Mouse (Mus musculus) ovary, adult 2 months (tissue): ENCODE measurements around the gene Olfr709-ps1. TPM values are rescaled to one million over a fixed set of nuclear protein-coding genes. Genes with fewer than 3 reads are reported as not detected.

Source experiments
- polyA plus RNA-seq: library from polyadenylated mRNA; depleted of rRNA; stranded (reverse); fragments of >200 nt; gene quantifications from 2 replicates; pipeline ENCODE4 v1.2.3, GENCODE M21; 2012; rRNA removed

Gene Olfr709-ps1
- not detected in 2 replicates for polyA plus RNA-seq

GRCm38 (mm10) chr7:106932119-106932518 lies at the start of gene Olfr709-ps1:
TSS of gene Olfr709-ps1 (minus strand) at chr7:106932219.

DNA sequence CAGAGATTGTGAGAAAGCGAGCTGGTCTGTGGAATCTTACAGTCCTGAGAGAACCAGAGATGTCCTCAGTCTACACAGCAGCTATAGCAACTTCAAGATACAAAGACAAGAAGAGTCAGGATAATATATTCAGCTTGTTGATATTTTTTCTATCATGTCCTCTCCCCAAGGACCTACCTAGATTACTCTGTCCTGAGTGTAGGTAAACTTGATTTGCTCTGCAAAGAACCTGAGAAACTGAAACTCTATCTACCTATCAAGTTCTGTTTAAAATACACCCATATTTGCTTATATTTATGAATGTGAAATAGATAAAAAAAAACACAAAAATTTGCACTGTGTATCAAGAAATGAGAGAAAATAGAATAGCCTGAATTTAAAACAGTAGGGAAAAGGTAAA lies 43.3 kb upstream of the Olfr709-ps1 start, which contains the start of gene Olfr711:
Olfr711 (minus strand) TSS at position 101 of the 400 bp plus-strand sequence.

DNA sequence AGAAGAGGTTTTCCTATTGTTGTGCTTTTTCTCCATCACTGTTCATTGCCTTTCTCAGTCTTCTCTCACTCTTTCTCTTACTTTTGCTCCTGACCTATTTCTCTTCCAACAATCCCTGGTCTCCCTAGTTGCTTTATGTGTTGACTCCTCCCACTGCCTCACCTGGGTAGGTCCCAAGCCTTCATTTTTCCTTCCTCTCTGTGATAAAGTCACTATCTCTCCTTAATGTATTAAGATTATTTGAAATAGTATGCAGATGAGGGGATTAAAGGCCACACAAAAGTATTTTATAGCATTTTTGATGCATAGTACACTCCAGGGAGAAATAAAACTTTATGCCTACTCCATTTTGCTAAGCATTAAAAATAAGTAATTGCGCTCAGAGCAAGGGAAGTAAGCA lies 31.8 kb upstream of the Olfr709-ps1 start, which contains the start of gene Olfr6:
Olfr6 (minus strand) TSS at position 101 of the 400 bp plus-strand sequence.

GRCm38 (mm10) chr7:106948212-106948611 lies 16.2 kb upstream of the Olfr709-ps1 start, which contains the start of gene Olfr710:
TSS of gene Olfr710 (minus strand) at chr7:106948312.

DNA sequence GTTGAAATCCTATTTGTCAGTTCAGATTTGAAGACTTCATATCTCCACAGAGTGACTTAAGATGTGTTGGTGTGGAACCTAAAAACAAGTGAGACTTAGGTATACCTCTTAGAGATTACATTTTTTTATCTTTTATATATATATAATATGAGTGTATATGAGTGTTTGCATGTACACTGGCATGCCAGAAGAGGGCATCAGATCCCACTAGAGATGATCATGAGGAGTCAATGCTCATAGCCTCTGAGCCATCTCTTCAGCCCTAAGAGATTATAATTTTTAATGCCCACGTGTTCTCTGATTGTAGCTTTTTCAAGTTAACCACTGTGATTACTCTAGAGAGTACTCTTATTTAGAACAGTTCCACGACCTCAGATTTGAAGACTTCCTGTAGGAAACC lies 24.3 kb downstream of the Olfr709-ps1 start, which contains the start of gene Olfr1532-ps1:
Olfr1532-ps1 (plus strand) TSS at position 326 of the 400 bp plus-strand sequence.

GRCm38 (mm10) chr7:106901141-106901540 lies 30.9 kb downstream of the Olfr709-ps1 start, which contains the start of gene Olfr707:
TSS of gene Olfr707 (minus strand) at chr7:106901241.

GRCm38 (mm10) chr7:106888062-106888461 lies 44.0 kb downstream of the Olfr709-ps1 start, which contains the start of gene Olfr706:
TSS of gene Olfr706 (minus strand) at chr7:106888162.

DNA sequence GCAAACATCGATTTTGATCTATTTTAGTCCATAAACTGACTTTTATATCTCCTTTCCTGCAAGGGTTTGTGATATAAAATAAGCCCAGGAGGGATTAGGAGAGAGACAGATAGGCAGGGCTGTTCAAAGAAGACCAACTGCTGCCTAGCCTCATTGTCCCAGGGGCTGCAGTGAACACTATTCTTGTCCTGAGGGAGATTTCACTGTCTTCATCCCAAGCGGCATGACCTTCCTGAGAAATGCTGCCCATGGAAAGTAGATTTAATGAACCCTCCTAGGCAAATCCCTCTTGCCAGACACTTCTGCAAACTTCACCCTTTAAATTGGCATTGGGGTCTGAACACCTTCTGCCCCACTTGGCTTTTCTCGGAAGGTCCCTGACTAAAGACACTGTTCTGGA lies 55.2 kb downstream of the Olfr709-ps1 start, which contains the start of gene Olfr705:
Olfr705 (minus strand) TSS at position 101 of the 400 bp plus-strand sequence.

Other genes with a start within 250 kb of the Olfr709-ps1 start
- not detected in 2 replicates for gene Olfr694, start 240.4 kb downstream of the Olfr709-ps1 start, polyA plus RNA-seq
- not detected in 2 replicates for gene Olfr695, start 215.8 kb downstream of the Olfr709-ps1 start, polyA plus RNA-seq
- not detected in 2 replicates for gene Olfr697, start 189.8 kb downstream of the Olfr709-ps1 start, polyA plus RNA-seq
- gene Olfr698, start 176.8 kb downstream of the Olfr709-ps1 start, polyA plus RNA-seq: not detected in 2 replicates
- not detected in 2 replicates for gene Olfr699, start 139.0 kb downstream of the Olfr709-ps1 start, polyA plus RNA-seq
- not detected in 2 replicates for gene Olfr700, start 123.4 kb downstream of the Olfr709-ps1 start, polyA plus RNA-seq
- 0.15 TPM in 1 of 2 replicates, not detected in the other for gene Olfr701, start 118.1 kb downstream of the Olfr709-ps1 start, polyA plus RNA-seq
- not detected in 2 replicates for gene Olfr702, start 98.3 kb downstream of the Olfr709-ps1 start, polyA plus RNA-seq
- gene Olfr703, start 88.9 kb downstream of the Olfr709-ps1 start, polyA plus RNA-seq: not detected in 2 replicates
- gene Olfr704, start 69.0 kb downstream of the Olfr709-ps1 start, polyA plus RNA-seq: not detected in 2 replicates
- not detected in 2 replicates for gene Olfr705, start 55.3 kb downstream of the Olfr709-ps1 start, polyA plus RNA-seq
- not detected in 2 replicates for gene Olfr706, start 44.1 kb downstream of the Olfr709-ps1 start, polyA plus RNA-seq
- not detected in 2 replicates for gene Olfr707, start 31.0 kb downstream of the Olfr709-ps1 start, polyA plus RNA-seq
- gene Olfr1532-ps1, start 24.2 kb downstream of the Olfr709-ps1 start, polyA plus RNA-seq: not detected in 2 replicates
- not detected in 2 replicates for gene Olfr710, start 16.1 kb upstream of the Olfr709-ps1 start, polyA plus RNA-seq
- not detected in 2 replicates for gene Olfr6, start 31.7 kb upstream of the Olfr709-ps1 start, polyA plus RNA-seq
- not detected in 2 replicates for gene Olfr711, start 43.2 kb upstream of the Olfr709-ps1 start, polyA plus RNA-seq
- gene Olfr2, start 73.9 kb upstream of the Olfr709-ps1 start, polyA plus RNA-seq: not detected in 2 replicates
- gene Olfr713, start 99.0 kb upstream of the Olfr709-ps1 start, polyA plus RNA-seq: not detected in 2 replicates
- gene Olfr714, start 138.8 kb upstream of the Olfr709-ps1 start, polyA plus RNA-seq: not detected in 2 replicates
- not detected in 2 replicates for gene Olfr17, start 161.0 kb upstream of the Olfr709-ps1 start, polyA plus RNA-seq
- gene Olfr715b, start 178.2 kb upstream of the Olfr709-ps1 start, polyA plus RNA-seq: not detected in 2 replicates
- not detected in 2 replicates for gene Olfr715, start 198.9 kb upstream of the Olfr709-ps1 start, polyA plus RNA-seq
- not detected in 2 replicates for gene Olfr716, start 206.1 kb upstream of the Olfr709-ps1 start, polyA plus RNA-seq
- gene Nlrp14, start 234.8 kb upstream of the Olfr709-ps1 start, polyA plus RNA-seq: 10.1 and 13.2 TPM in 2 replicates